Mouse (Mus musculus) urinary bladder, postnatal 4 days (tissue): ENCODE measurements around the gene Gm20696.

ENCODE experiments used
- DNase-seq, 2 experiments: peaks; one replicate each; pipeline ENCODE4 v3.0.0; 2021 to 2022; ENCODE audit warnings: low spot score in 2 of 2

The Gm20696 gene

GRCm38 (mm10) chr6:99394801-99395200, 271.8 kb downstream of the Gm20696 start:
- no peak for DNase-seq

GRCm38 (mm10) chr6:99392484-99392883, 274.1 kb downstream of the Gm20696 start:
- DNase-seq, result no peak

- peak in 1 of 2 experiments; percentile 24 for DNase-seq
Observed at GRCm38 (mm10) chr6:99388741-99389675, 277.6 kb downstream of the Gm20696 start.

- DNase-seq, result no peak
Observed at GRCm38 (mm10) chr6:99388023-99388422, 278.6 kb downstream of the Gm20696 start.

GRCm38 (mm10) chr6:99385059-99385604, 281.5 kb downstream of the Gm20696 start:
- no peak for DNase-seq

GRCm38 (mm10) chr6:99383846-99384472, 282.6 kb downstream of the Gm20696 start:
- no peak for DNase-seq

- DNase-seq, result no peak
Observed at GRCm38 (mm10) chr6:99380146-99380545, 286.5 kb downstream of the Gm20696 start.

- no peak for DNase-seq
Observed at GRCm38 (mm10) chr6:99378997-99379710, 287.4 kb downstream of the Gm20696 start.

GRCm38 (mm10) chr6:99377716-99378115, 288.9 kb downstream of the Gm20696 start:
- DNase-seq, result no peak

GRCm38 (mm10) chr6:99377131-99377530, 289.5 kb downstream of the Gm20696 start:
- DNase-seq, result no peak

GRCm38 (mm10) chr6:99376721-99377120, 289.9 kb downstream of the Gm20696 start:
- DNase-seq, result no peak

GRCm38 (mm10) chr6:99375865-99376264, 290.7 kb downstream of the Gm20696 start:
- no peak for DNase-seq

- DNase-seq, result no peak
Observed at GRCm38 (mm10) chr6:99375376-99375775, 291.2 kb downstream of the Gm20696 start.

- DNase-seq, result no peak
Observed at GRCm38 (mm10) chr6:99374448-99375271, 291.9 kb downstream of the Gm20696 start.

- DNase-seq, result no peak
Observed at GRCm38 (mm10) chr6:99372427-99372826, 294.2 kb downstream of the Gm20696 start.

GRCm38 (mm10) chr6:99372016-99372415, 294.6 kb downstream of the Gm20696 start:
- no peak for DNase-seq

GRCm38 (mm10) chr6:99369931-99370330, 296.7 kb downstream of the Gm20696 start:
- no peak for DNase-seq

- no peak for DNase-seq
Observed at GRCm38 (mm10) chr6:99369156-99369555, 297.4 kb downstream of the Gm20696 start.

GRCm38 (mm10) chr6:99368118-99368753, 298.4 kb downstream of the Gm20696 start:
- no peak for DNase-seq

- no peak for DNase-seq
Observed at GRCm38 (mm10) chr6:99364545-99364944, 302.1 kb downstream of the Gm20696 start.

- no peak for DNase-seq
Observed at GRCm38 (mm10) chr6:99360581-99360980, 306.0 kb downstream of the Gm20696 start.
